Mouse (Mus musculus) thymus, postnatal 10 days (tissue): ENCODE measurements around the gene Krt72.

Experiments used
- DNase-seq, 2 experiments: peaks; one replicate each; pipeline ENCODE4 v3.0.0; 2021; ENCODE audit warnings: low spot score in 2 of 2

Gene Krt72

DNA sequence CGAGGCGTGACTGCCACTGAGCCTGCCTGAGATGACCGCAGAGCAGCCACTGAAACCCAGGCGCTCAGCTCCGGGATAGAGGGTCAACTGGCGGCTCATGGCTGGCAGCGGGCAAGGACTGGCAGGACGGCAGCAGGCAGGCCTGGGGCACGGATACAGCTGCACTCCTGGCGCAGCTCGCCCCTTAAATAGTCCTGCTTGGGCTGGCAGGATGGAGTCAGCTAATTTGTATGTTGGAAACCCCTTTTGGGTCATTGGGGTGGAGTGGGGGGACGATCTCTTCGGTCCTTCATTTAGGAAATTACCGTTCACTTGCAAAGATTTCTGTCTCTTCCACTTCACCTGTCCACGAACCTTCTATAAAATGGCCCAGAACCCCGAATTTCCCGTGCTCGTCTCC, at the start of gene Krt72:
TSS of gene Krt72 (minus strand) at position 101 of the 400 bp plus-strand sequence.
- DNase-seq, result no peak

DNA sequence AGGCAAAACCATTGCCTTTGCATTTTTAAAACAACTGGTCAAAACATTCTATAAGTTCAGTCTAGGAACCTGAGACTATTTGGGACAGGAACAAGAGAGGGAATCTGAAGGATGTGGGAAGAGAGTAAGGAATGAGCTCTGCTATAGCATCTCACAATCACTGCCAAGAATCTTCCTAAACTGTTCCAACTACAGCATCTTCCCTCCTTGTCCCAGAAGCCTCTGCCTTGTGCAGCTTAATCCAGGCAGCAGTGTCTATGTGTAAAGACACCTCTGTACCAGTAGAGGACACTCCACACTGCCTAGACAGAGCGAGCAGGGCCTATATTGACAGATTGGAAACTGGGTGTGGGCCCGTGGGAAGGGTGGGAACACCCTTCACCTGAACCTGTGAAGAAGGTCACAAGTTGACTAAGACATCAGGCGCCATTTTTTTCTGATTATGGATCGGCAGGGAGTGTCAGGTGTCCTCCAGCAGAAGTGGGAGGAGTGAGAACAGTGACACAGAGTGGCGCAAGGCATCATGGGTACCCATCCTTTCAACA, 48.6 kb upstream of the Krt72 start:
- no peak for DNase-seq

DNA sequence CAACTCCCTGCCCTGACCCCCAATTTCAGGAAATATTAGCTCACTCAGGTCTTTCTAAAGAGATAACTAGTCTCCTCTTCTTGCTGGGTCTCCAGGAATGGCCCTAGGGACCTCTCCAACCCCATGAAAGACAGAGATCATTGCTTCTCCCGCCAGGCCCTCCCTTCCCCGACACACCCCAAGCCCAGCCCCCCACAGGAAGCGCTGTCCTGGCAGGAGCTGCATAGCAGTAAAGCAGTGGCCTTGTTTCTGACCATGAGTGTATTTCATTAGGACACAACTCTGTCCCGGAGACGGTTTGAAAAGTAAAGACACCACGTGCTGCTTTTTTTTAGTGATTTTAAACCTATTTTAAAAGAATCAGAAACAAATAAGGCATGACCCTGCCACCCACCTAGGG, 46.9 kb upstream of the Krt72 start:
- no peak for DNase-seq

DNA sequence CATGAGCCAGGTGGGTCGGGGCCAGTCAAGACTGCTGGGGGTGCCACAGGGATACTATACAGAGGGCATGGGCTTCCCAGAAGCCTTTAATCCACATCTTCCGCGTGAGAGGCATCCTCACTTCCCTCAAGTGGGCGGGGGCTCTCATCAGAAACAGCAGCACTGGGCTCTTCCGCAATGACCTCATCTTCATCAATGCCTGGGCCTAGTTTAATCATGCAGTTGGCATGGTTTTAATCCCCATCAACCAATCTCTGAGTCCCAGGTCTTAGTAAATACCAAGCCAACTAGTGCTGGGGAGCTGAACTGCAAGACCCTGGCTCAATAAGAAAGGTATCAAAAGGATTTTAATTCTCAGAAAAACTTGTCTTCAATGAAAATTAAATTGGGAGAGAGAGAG, 43.2 kb upstream of the Krt72 start:
- no peak for DNase-seq

DNA sequence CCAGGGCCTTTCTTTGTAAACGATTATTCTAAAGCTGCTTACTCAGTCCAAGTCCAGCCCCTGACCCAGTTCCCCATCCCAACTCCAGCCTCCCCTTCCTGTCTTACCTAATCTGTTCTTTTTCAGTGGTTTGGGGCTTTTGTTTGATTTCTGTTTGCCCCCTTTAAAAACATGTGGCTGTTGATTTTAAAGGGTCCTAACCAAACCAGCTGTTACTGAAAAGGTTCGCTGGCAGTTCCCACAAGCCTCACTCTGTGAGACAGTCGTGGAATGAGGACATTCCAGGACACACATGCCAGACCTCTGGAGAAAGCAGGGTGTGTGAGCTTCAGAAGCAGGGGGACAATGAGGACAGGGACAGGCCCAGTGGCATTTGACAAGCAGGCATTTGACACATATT, 35.5 kb upstream of the Krt72 start:
- no peak for DNase-seq

DNA sequence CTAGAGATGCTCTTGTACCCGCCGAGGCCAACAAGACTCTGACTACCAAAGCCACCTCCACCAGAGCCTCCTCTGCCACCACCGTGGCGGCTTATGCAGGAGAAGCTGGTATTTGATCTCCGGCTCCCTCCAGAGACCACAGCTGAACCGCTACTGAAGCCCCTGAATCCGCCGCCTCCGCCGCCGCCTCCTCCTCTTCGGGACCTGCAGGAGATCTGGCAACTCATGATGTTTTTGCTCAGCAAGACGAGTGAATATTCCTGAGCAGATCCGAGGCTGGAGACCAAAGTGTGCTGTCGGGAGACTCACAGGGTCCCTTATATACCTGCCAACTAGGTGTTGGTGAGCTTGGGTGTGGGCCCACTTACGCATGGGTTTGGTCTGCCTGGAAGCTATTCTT, 31.6 kb upstream of the Krt72 start, which contains the start of gene Krt2:
TSS of gene Krt2 (minus strand) at position 295 of the 400 bp plus-strand sequence.
- no peak for DNase-seq

DNA sequence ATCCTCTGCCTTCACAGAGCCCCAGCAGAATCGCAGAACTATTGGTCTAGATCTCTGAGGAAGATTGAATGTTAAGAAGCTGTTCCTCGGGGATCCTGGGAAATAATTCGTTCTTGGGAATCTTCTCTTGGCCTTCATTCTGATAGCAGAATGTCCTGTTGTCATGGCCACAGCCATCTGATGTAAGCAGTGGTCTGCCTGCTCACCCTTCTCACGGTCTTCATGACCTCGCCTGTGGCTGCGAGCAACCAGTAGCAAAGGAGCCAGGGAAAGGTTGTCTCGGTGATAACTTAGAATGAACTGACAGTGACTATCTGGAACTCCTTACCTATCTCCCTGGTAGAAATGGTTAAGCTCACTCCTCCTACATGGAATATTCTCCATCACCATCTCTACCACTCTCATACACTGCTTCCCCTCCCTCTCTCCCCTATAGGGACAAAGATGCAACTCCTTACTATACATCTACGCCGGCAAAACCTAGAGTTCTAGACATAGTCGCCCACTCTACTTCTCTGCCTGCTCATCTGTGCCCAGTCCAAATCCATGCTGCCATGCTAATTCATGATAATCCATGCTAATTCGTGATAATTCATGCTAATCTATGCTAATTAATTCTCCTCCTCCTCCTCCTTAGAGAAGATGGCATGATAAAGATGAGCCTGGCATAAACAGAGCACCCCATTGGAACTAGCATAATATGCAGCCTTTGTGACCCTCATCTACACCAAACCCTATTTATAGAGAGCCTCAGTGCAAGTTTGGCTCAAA, 17.0 kb upstream of the Krt72 start:
- DNase-seq, result no peak

DNA sequence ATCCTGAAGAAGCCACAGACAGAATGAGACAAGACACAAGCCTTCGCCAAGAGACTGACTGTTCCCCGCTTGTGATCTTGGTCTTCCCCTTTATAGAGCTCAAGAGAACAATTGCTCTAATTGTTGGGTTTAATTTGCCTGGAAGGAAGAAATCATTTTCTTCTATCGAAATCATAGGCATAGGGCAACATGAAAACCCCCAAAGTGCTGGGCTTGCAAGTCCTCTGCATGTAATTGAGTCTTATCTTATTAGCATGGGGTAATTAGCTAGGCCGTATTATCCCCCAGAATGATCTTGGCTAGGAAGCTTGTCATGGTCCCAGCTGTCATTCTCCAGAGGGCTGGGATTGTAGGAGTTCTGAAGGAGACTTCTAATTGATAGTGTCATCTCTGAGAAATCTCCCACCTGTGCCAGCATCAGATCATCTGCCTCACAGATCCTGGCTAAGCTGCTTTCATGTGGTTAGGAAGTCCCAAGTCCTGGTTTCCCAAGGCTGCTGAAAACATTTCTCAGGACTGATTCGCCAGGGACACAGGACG, 16.1 kb upstream of the Krt72 start, which contains the start of gene Krt73:
TSS of gene Krt73 (minus strand) at position 51 of the 540 bp plus-strand sequence.
- DNase-seq, result no peak

DNA sequence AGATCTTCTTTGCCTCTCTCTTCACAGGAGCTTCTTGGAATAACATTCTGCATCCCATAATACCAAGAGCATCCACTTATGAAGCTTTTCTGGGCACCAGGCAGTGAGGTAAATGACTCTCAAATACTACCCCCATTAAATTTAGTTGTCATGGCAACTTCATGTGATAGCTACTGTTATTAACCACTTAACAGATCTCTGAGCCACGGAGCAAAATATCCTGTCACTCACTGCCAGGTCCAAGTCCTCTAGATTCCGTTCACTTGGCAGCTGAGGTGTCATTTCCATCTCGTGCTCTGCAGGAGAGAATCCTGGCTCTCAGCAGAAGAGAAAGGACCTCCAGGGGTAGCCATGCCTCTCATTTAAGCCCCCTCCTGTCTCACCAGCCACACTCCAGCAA, 4.6 kb upstream of the Krt72 start:
- no peak for DNase-seq

DNA sequence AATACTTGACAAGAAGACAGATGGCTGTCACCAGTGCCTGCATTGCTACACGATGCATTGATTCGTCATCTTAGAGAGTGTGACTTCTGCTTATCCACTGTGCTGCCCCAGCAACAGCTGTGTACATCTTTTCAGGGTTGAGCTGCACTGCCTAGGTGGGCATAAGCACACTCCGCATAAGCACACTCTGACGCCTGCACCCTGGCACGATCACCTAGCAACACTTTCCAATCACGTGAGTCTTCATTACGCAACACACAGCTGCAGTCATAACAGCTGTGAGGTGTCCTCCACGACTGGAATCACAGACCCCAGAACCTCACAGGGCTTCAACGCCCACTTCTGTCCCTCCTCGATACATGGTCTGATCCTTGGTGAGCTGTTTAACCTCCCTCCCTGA, 12.8 kb downstream of the Krt72 start:
- no peak for DNase-seq

DNA sequence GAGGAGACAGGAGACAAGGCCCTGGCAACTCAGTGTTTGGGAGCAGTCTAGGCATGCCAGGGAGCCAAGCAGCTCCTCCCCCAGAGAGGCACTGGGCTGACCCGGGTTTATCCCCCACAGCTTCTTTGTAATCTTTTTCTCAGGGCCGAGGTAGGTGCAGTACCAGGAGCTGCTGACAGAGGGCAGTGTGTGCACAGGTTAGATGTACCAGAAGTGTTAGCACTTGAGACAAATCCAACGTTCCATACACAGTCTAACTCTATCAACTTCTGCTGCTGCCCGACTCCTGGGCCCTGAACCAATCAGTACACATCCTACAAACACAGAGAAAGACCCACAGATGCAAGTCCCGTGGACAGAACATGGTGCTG, 13.6 kb downstream of the Krt72 start:
- peak; percentile 28 to 78 for DNase-seq

DNA sequence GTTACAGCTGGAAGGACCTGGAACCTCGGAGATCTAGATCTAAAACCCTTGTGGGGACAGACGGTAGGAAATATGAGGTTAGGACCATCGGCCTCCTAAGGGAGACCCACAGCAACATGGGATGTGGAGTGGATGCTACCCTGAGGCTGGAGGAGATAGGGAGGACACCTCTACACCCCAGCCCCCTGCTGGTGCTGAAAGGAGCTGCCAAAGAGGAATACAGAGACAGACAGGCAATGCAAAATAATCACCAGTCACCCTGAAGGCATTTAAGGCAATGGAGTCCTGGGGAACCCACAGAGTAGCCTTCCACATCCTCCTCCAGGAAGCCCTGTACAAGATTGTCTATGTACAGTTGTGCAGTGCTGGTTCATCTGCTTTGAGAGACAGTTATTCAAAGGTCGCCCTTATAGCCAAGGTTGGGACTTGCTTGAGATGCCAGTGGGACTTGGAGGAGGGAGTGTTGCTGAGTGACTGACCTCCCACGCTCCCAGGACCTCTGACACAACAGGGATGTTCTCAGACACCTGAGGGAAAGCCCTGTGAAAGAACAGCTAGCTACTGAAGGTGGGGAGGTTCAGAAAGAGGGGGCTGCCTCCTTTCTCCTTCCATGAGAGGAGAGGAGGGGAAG, 14.1 kb downstream of the Krt72 start:
- no peak for DNase-seq

DNA sequence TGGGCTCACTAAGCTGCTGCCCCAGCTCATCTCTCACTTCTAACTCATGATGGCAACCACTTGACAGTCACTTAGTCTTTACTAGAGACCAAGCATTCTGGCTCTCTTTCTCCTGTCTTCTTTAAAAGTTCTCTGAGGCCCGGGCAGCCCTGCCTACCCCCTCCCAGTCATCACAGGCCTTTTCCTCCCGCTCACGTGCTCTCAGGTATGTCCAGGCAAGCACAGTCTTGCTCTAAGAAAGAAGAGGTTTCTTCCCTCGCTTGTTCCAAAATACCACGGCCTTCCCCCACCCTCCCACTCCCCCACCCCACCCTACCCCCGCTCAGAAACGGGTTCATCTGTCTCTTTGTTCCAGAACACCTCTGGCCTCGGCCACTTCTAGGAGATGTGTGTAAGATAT, 16.0 kb downstream of the Krt72 start:
- no peak for DNase-seq

DNA sequence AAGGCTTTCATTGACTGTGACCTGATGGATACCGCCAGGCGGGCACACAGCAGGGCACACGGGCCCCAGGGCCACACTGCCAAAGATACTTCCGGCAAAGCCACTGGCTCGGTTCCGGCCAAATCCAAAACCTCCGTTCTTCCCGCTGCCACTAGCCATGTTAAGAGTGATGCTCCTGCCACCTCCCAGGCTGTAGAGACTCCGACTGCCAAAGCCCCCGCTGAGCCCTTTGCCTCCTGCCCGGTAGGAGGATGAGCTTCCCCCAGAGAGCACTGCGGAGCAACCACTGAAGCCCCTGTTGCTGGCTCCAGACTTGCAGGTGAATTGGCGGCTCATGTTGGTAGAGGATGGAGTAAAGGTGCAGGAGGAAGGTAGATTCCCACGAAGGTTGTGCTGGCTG, 43.5 kb downstream of the Krt72 start, which contains the start of gene Krt71:
TSS of gene Krt71 (minus strand) at position 399 of the 400 bp plus-strand sequence.
- no peak for DNase-seq

DNA sequence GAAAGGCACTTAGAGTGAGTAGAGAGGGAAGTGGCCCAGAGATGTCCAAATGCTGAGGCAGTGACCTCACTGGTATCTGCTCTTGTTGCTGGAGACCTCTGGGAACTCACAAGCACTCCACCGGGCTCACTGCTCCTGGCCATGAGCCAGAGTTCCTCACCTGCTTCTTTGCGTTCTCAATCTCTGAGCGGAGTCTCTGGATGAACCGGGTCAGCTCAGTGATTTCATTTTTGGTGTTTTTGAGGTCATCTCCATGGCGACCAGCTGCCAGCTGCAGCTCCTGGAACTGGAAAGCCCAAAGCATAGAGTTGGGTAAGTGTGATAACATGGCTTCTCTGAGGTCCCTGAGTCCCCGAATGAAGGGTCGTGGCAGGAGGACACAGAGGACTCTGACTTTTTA, 48.5 kb downstream of the Krt72 start:
- no peak for DNase-seq

DNA sequence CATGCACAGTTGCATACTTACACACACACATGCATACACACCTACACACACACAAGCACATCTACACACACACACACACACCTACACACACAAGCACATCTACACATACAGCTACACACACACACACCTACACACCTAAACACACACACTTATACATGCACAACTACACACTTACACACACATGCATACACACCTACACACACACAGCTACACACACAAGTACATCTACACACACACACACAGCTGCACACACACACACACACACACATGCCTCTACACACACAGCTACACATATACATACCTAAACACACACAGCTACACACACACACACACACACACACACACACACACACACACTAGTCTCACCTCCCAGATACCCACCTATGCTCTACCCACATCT, 55.6 kb downstream of the Krt72 start:
- DNase-seq, result no peak
